Mouse (Mus musculus) liver, embryonic 12.5 days (tissue): Measurements from ENCODE around the gene Trex1. TPM values are rescaled to one million over a fixed set of nuclear protein-coding genes. Genes with fewer than 3 reads are reported as not detected.

Experiments used
- ATAC-seq: fragments of 200-750 bp; cut with Nextera tagmentation; 2 replicates; pipeline ENCODE4 v1.8.0; 2017; ENCODE audit warnings: moderate number of reproducible peaks, mild to moderate bottlenecking, moderate library complexity
- H3K27ac ChIP-seq: fragments of 300-500 bp; sonication (generic); 2 replicates; pipeline ENCODE4 v1.5.1; 2016; ENCODE audit warnings: mild to moderate bottlenecking
- H3K27me3 ChIP-seq: fragments of 300-500 bp; sonication (generic); replicated peaks from 2 replicates; pipeline ENCODE4 v1.6.1; 2016; ENCODE audit warnings: mild to moderate bottlenecking, moderate library complexity
- H3K36me3 ChIP-seq: fragments of 300-500 bp; sonication (generic); 2 replicates; pipeline ENCODE4 v1.6.1; 2016; ENCODE audit warnings: mild to moderate bottlenecking, moderate library complexity
- H3K4me1 ChIP-seq: fragments of 300-500 bp; sonication (generic); 2 replicates; pipeline ENCODE4 v1.6.1; 2016
- H3K4me2 ChIP-seq: fragments of 300-500 bp; sonication (generic); 2 replicates; pipeline ENCODE4 v1.6.1; 2016; ENCODE audit warnings: mild to moderate bottlenecking, moderate library complexity
- H3K4me3 ChIP-seq: fragments of 300-500 bp; sonication (generic); 2 replicates; pipeline ENCODE4 v1.5.1; 2016; ENCODE audit warnings: mild to moderate bottlenecking, moderate library complexity
- H3K9ac ChIP-seq: fragments of 300-500 bp; sonication (generic); 2 replicates; pipeline ENCODE4 v1.6.1; 2016; ENCODE audit warnings: mild to moderate bottlenecking, moderate library complexity
- H3K9me3 ChIP-seq: fragments of 300-500 bp; sonication (generic); replicated peaks from 2 replicates; pipeline ENCODE4 v1.6.1; 2016; ENCODE audit warnings: mild to moderate bottlenecking, moderate library complexity
- WGBS: fragments of 180-500 bp; shearing (Covaris S2); methylation state at CpG from one replicate; pipeline ENCODE4 v1.1.7; 2016; ENCODE audit not compliant: insufficient replicate concordance; 5-methylcytosine and 5-hydroxymethylcytosine counted together
- polyA plus RNA-seq: library from polyadenylated mRNA; unstranded; fragments of >200 nt; fragmentation: Nextera tagmentation; extraction: Ambion mirVana; gene quantifications from 2 replicates; pipeline ENCODE4 v1.2.1, GENCODE M21; 2016

The Trex1 gene
- polyA plus RNA-seq, 1 experiment from 2014 or later, result 8.8 TPM

DNA sequence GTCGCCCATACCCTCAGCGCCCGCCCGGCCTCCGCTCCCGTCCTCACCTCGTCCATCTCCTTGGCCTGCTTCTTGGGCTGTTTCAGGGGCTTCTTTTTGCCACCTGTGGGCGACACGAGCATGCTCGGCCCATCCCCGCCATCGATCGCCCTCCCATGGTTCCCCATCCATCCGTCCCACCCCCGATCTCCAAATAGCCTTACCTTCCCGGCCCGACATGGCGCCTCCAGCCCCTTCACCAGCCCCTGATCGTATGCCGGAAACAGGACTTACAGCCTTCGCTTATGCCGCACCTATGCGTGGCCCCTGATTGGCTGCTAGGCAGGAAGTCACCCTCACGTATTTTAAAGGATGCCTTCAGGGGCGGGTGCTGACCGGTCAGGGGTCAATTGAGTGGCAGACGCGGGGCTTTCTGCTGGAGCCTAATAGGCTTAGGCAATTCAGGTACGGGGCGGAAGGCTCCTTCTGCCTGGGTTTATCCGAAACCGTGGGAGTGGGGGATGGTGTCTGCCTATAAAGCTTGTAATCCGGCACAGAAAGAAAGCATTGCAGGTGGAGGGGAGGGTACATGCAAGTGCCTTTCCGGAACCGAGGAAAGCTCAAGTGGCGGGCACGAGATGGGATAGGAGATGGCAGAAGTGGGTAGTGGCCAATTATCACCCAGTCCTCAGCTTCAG lies 22.7 kb upstream of the Trex1 start, which contains the start of the genes Ccdc51 and Tma7:
Gene Ccdc51, plus strand, starts transcription at position 370 of the 677 bp plus-strand sequence.
Gene Tma7, minus strand, starts transcription at position 464 of the 677 bp plus-strand sequence.
- 1% methylated on average over 37 of the region's 37 CpGs for WGBS

DNA sequence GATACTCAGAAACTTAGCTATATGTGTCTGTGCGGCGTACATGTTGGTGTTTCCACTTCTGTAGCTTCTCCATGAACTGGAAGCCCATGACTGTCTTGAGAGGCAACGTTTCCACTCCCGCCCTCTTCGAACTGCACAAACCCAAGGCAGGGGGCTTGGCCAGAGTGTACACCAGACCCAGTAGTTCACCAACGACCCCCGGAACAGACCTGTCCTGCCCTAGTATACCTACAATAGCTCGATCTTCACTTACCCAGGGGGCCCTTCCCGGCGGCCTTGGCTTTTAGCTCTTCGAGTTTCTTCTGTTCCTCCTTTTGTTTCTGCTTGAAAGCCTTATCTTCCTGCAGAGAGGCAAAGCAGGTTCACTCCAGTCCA lies 22.2 kb upstream of the Trex1 start:
- Histone ChIP-seq H3K36me3 (peaks cover 36% of the 10 kb centered on the region), H3K4me3 (peak overlapping the region; percentile 84), H3K27ac (peak overlapping the region; percentile 78), H3K9me3 (no peaks in the 10 kb centered on the region), H3K4me2 (peak overlapping the region; percentile 85), H3K27me3 (no peaks in the 10 kb centered on the region), H3K9ac (peak overlapping the region; percentile 88), H3K4me1 (peaks cover 32% of the 10 kb centered on the region)
- ATAC-seq, result peak; percentile 26
- 4% methylated on average over 11 of the region's 11 CpGs for WGBS

More for the DNA sequence above, 22.7 kb upstream of the Trex1 start, which contains the start of the genes Ccdc51 and Tma7:
- Histone ChIP-seq H3K4me3 (peak within 1 kb of the TSS; percentile 84), H3K4me2 (peak within 1 kb of the TSS; percentile 85), H3K27me3 (no peaks in the 10 kb centered on the region), H3K9me3 (no peaks in the 10 kb centered on the region), H3K9ac (peak within 1 kb of the TSS; percentile 88), H3K36me3 (peaks cover 35% of the 10 kb centered on the region), H3K27ac (peak within 1 kb of the TSS; percentile 78), H3K4me1 (peaks cover 32% of the 10 kb centered on the region)
- ATAC-seq, result peak; percentile 98

DNA sequence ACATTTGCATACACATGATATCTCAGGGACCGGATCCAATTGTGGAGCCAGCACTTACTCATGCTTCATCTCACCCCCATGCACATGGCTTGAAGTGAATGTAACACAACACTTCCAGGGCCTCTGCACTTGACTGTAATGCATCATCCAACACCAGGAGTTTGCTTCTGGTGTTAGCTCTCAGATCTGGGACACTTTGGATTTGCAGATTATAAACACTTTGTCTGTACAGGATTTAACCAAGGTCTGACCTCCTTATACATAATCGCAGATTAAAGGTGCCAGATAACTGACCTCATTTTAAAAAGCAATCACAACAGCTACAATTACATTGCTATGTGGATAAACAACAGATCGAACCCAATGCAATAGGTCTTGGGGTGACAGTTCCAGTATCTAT lies 21.0 kb upstream of the Trex1 start:
- peak overlapping the region; percentile 85 for H3K4me2 ChIP-seq
- 87% methylated on average over 3 of the region's 3 CpGs for WGBS
- H3K36me3 ChIP-seq, result peaks cover 36% of the 10 kb centered on the region
- peaks cover 33% of the 10 kb centered on the region for H3K4me1 ChIP-seq
- peak overlapping the region; percentile 84 for H3K4me3 ChIP-seq
- ATAC-seq, result no peak
- no peaks in the 10 kb centered on the region for H3K9me3 ChIP-seq
- no peaks in the 10 kb centered on the region for H3K27me3 ChIP-seq
- no peak overlapping the region; the same call in 1 of the 2 replicates for H3K27ac ChIP-seq
- no peak overlapping the region for H3K9ac ChIP-seq

DNA sequence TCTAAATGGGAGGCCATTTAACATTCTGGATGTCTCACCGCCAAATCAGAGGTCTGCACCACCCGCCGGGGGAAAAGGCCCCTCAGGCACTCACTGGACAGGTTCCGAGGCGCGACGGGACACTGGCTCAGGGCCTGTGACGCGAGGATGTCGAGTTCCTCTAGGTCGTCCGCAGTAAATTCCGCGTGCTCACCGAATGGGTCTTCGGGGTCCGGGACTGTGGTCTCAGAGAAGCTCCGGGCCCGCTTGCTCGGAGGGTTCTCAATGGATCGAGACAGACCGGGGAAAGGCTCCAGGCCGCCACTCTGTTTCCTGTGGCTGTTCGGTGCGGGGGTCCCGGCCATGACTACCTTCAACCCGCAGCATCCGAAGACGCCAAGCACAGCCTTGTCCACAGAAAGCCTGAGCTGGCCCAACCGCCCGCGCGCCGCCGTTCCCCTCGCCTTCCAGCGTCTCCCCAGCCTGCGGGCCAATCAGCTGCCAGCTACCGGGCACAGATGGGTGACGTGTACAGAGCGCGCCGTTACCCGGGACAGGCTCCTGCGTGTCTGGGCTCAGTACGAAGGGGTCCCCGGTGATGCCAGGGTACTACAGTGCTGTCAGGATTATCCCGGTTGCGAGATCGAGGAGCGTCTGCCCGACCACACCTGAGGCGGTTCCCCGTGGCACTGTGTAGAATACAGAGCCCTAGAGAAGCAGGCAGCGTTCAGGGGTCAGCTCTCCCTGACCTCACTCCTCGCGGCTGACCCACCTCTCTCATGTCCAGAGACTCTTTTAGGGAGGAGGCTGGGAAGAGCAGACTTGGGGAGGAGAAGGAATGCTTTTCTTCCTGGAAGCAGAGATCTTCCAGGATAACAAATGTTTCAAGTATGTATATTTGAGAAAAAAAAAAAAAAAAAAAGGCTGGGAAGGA lies 14.4 kb upstream of the Trex1 start, which contains the start of gene Atrip:
Gene Atrip, minus strand, starts transcription at position 464 of the 913 bp plus-strand sequence.
- peaks cover 35% of the 10 kb centered on the region for H3K4me1 ChIP-seq
- ATAC-seq, result peak; percentile 98
- no peaks in the 10 kb centered on the region for H3K9me3 ChIP-seq
- H3K27ac ChIP-seq, result peak within 1 kb of the TSS; percentile 77
- H3K27me3 ChIP-seq, result no peaks in the 10 kb centered on the region
- peaks cover 43% of the 10 kb centered on the region for H3K36me3 ChIP-seq
- peak within 1 kb of the TSS; percentile 83 for H3K4me3 ChIP-seq
- peak within 1 kb of the TSS; percentile 83 for H3K9ac ChIP-seq
- WGBS, result under 1% methylated on average over 57 of the region's 57 CpGs
- peak within 1 kb of the TSS; percentile 88 for H3K4me2 ChIP-seq

DNA sequence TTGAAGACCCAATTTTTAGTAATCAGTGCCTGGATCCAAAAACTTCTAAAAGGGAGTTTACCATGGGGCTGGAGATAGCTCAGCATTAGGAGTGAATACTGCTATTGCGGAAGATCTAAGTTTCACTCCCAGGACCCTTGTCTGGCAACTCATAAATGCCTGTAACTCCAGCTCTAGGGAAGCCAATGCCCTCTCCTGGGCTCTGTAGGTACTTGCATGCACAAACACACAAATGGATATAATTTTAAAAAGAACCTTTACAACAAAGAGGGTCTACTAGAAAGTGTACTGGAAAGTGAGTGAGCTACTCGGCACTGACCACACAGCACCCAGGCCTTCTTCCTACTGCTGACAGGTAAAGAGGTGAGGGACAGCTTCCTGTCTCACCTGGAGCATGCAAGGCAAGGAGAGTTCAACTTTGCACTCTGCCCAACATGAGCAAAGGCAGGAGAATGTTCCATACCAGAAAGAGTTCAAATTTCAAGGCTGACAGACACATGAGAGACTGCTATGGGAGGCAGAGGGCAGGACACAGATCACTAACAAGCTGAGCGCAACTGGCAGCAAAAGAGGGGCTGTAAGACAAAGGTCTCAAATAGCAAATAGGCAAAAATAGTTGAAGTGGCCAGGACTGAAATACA lies 8.7 kb upstream of the Trex1 start:
- H3K9me3 ChIP-seq, result no peaks in the 10 kb centered on the region
- H3K4me3 ChIP-seq, result no peak overlapping the region
- no peak overlapping the region for H3K27ac ChIP-seq
- no peak overlapping the region for H3K4me2 ChIP-seq
- H3K4me1 ChIP-seq, result peaks cover 20% of the 10 kb centered on the region
- no peak for ATAC-seq
- no peaks in the 10 kb centered on the region for H3K27me3 ChIP-seq
- H3K9ac ChIP-seq, result no peak overlapping the region
- peaks cover 85% of the 10 kb centered on the region for H3K36me3 ChIP-seq
- WGBS, result 88% methylated on average over 3 of the region's 3 CpGs

DNA sequence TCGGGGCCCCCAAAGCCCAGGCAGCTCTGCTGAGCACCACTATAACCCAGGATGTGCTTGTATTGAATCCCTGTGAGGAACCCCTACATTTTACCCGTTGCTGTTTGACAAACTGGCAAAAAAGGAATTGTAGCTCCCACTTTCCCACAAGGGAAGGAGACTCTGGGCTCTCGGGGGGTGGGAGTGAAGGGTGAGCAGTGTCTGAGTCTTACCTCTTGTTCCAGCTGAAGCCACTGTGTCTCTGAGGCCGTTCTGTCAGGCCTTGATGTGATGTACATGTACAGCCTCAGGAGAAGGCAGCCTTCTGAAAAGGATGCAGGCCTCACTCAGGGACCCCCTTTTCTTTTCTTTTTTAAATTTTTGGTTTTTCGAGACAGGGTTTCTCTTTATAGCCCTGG lies 1.4 kb upstream of the Trex1 start:
- Histone ChIP-seq H3K36me3 (peaks cover 81% of the 10 kb centered on the region), H3K27me3 (no peaks in the 10 kb centered on the region), H3K4me1 (peaks cover 30% of the 10 kb centered on the region), H3K27ac (no peak overlapping the region), H3K4me3 (no peak overlapping the region), H3K4me2 (no peak overlapping the region), H3K9me3 (no peaks in the 10 kb centered on the region), H3K9ac (no peak overlapping the region)
- ATAC-seq, result no peak
- 78% methylated on average over 5 of the region's 5 CpGs for WGBS

DNA sequence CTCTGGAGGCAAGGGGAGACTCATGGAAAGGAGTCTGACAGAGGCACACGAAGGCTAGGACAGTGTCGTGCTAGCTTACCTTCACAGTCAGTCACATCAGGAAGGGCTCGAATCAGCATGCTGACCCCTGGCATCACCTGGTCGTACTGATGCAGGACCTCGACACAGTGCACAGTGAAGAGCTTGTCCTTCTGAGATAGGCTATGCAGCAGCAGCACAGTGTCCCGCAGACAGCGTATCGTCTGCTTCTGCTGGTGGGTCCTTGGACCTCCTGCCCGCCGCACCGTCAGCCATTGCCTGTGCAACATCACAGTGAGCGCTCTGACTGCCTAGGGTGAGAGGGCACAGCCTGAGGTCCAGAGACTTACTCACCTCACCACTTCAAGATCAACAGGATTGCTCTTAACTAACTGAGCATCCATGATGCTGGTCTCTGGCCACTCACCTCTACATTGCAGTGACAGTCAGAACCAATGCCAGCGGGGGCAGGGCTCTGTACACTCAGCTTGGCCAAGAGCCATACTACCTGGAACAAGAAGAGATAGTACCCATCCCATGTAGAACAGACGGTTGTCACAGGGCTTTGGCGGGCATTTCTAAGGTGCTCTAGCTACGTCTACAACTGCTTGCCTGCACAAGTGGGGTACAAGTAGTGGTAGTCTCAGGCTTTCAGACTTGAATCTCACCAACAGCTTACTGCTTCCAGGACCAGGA lies 807 bp upstream of the Trex1 start:
- Histone ChIP-seq H3K4me1 (peaks cover 36% of the 10 kb centered on the region), H3K9me3 (no peaks in the 10 kb centered on the region), H3K9ac (no peak overlapping the region), H3K27me3 (no peaks in the 10 kb centered on the region), H3K4me2 (peak overlapping the region; percentile 82; the same call in 1 of the 2 replicates), H3K27ac (peak overlapping the region; percentile 90), H3K4me3 (no peak overlapping the region), H3K36me3 (peaks cover 76% of the 10 kb centered on the region)
- ATAC-seq, result no peak
- WGBS, result 87% methylated on average over 16 of the region's 16 CpGs

DNA sequence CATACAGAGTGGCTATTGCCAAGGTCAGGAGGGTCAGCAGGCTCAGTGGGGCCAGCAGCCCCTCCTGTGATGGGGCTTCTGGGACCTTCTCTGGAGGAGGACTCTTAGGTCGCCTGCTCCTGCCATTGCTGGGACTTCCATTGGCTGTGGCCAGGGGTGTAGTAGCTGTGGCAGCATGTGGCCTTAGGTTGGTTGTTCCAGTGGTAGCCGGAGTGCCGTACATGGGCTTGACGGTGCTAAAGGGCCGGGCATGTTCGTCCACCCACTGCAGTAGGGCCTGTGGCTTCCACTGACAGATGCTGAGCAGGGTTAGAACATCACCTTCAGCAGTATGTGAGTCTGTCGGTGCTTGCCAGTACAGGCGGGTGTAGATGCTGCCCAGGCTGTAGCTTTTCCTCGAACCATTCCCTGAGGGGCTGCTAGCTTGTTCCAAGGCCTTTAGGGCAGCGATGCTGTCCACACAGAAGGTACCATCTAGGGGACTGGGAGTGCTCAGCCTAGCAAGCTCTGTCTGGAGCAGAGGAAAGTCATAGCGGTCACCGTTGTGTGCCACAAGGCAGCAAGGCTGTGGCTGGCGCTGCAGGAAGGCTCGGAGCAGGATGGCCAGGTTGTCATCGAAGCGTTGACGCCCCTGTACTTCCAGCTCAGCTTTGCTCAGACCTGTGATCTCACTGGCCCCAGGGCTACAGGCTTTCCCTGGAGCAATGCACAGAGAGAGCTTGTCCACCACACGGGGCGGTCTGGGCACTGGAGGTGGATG lies 1.3 kb downstream of the Trex1 start:
- Histone ChIP-seq H3K36me3 (peaks cover 54% of the 10 kb centered on the region), H3K9ac (peak overlapping the region; percentile 68), H3K27ac (peak overlapping the region; percentile 90), H3K4me2 (peak overlapping the region; percentile 82), H3K4me1 (peaks cover 47% of the 10 kb centered on the region), H3K9me3 (no peaks in the 10 kb centered on the region), H3K4me3 (peak overlapping the region; percentile 59), H3K27me3 (no peaks in the 10 kb centered on the region)
- ATAC-seq, result no peak
- WGBS, result 86% methylated on average over 19 of the region's 19 CpGs

DNA sequence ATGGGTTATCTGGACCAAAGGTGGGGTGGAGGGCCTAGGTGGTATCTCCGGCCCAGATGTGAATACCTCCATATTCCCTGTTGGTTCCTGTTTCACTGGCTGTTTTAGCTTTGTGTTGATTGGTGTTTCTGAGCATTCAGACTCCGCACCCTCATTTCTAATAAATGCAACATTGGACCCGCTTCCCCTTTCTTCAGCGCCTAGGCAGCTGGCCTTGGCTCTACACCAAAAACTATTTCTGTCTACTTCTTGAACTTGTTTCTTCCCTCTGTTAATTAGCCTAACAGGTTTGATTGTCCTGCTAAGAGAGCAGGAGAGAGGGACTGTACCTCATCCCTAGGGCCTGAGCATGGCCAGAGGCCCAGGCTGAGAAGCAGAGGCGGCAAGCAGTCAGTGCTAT lies 2.0 kb downstream of the Trex1 start:
- Histone ChIP-seq H3K27ac (0 out of 2 replicates have a peak overlapping the region, but pooled peaks have one; percentile 90), H3K4me2 (no peak overlapping the region), H3K9ac (no peak overlapping the region), H3K4me3 (no peak overlapping the region), H3K9me3 (no peaks in the 10 kb centered on the region), H3K27me3 (no peaks in the 10 kb centered on the region), H3K36me3 (peaks cover 48% of the 10 kb centered on the region), H3K4me1 (peaks cover 47% of the 10 kb centered on the region)
- ATAC-seq, result no peak
- 84% methylated on average over 5 of the region's 5 CpGs for WGBS

DNA sequence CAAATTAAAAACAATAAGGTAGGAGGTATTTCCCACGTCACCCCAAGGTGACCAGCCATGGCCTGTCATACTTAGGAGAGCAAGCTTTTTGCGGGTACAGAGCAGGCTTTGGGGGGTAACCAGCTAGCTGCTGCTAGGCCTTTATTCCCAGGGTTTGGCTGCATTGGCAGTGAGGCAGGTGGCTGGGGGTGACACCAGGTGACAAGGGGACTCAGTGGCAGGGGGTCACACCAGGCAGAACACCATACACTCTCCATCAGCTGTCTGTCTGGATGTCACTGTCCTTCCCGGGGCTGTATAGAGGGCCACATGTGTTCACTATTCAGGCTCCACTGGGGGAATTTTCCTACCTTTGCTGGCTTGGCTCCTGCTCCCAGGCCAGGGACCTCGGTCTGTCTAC lies 2.6 kb downstream of the Trex1 start:
- Histone ChIP-seq H3K36me3 (peaks cover 42% of the 10 kb centered on the region), H3K4me1 (peaks cover 47% of the 10 kb centered on the region), H3K4me3 (no peak overlapping the region), H3K27me3 (no peaks in the 10 kb centered on the region), H3K9me3 (no peaks in the 10 kb centered on the region), H3K4me2 (no peak overlapping the region), H3K9ac (no peak overlapping the region), H3K27ac (no peak overlapping the region; the same call in 1 of the 2 replicates)
- 85% methylated on average over 4 of the region's 4 CpGs for WGBS
- ATAC-seq, result no peak
